Comparison of ENCODE assay signal across 9 mouse cellular contexts in genomic region chr17:56233818-56234469, GRCm38 (mm10). TPM values are rescaled to one million over a fixed set of nuclear protein-coding genes. Genes with fewer than 3 reads are reported as not detected.
DNase-seq lines count a peak whose midpoint lies in the region; ATAC-seq lines count a peak whose summit lies in the region.
"Had no signal": no experiment of that assay in that cellular context is flagged by ENCODE, and none has a peak within 500 bp of the region (broad histone marks: within the 10 kb centered on the region; RNA-seq: fewer than 3 reads in every experiment).

No protein-coding gene starts in this region.

- H3K4me2 ChIP-seq in embryonic facial prominence, embryonic 11.5 days (ENCODE audit: low read depth, low read length): 0 out of 2 replicates have a peak overlapping the region, but pooled peaks have one; percentile 5
- peak overlapping the region; percentile 48 for H3K4me2 ChIP-seq in hindbrain, embryonic 15.5 days
- peak overlapping the region; percentile 51 for H3K4me2 ChIP-seq in midbrain, embryonic 13.5 days (replicated peaks)

- no peaks in the 10 kb centered on the region for H3K27me3 ChIP-seq in embryonic facial prominence, embryonic 11.5 days (ENCODE audit: control insufficient read depth, insufficient read depth, low read length)
- peaks cover 4% of the 10 kb centered on the region; the same call in 1 of the 2 replicates for H3K27me3 ChIP-seq in hindbrain, embryonic 15.5 days
- H3K27me3 ChIP-seq in midbrain, embryonic 13.5 days: peaks cover 7% of the 10 kb centered on the region; the same call in 1 of the 2 replicates

- peak; percentile 64 for DNase-seq in lung, postnatal 10 days
- DNase-seq in lung, postnatal 14 days: no peak
- peak; percentile 85 for DNase-seq in embryonic facial prominence, embryonic 11.5 days (ENCODE audit: low spot score)
- peak; percentile 85 to 89 for DNase-seq in layer of hippocampus, postnatal 36 days
- no peak for DNase-seq in ovary, adult 18-20 months (ENCODE audit: low spot score)

- peak; percentile 86 for ATAC-seq in embryonic facial prominence, embryonic 11.5 days (replicated peaks; ENCODE audit: insufficient number of reproducible peaks, low FRiP score, low TSS enrichment, low read depth)
- peak; percentile 95 for ATAC-seq in hindbrain, embryonic 15.5 days (ENCODE audit: low FRiP score, low read depth)
- ATAC-seq in midbrain, embryonic 13.5 days: peak; percentile 95
- no peak for ATAC-seq in erythroid progenitor cell, adult 5-6 weeks (replicated peaks; ENCODE audit: low FRiP score, poor library complexity, severe bottlenecking)

- no peaks in the 10 kb centered on the region for H3K36me3 ChIP-seq in embryonic facial prominence, embryonic 11.5 days (replicated peaks; ENCODE audit: control insufficient read depth, insufficient read depth, low read depth, low read length)
- no peaks in the 10 kb centered on the region for H3K36me3 ChIP-seq in hindbrain, embryonic 15.5 days
- no peaks in the 10 kb centered on the region for H3K36me3 ChIP-seq in midbrain, embryonic 13.5 days

- no peak overlapping the region for H3K27ac ChIP-seq in embryonic facial prominence, embryonic 11.5 days (replicated peaks; ENCODE audit: low read depth, low read length)
- H3K27ac ChIP-seq in hindbrain, embryonic 15.5 days (replicated peaks): peak overlapping the region; percentile 73
- peak overlapping the region; percentile 77 for H3K27ac ChIP-seq in midbrain, embryonic 13.5 days

- peaks cover 3% of the 10 kb centered on the region; the same call in 1 of the 2 replicates for H3K4me1 ChIP-seq in embryonic facial prominence, embryonic 11.5 days (ENCODE audit: control insufficient read depth, insufficient read depth, low read length)
- H3K4me1 ChIP-seq in hindbrain, embryonic 15.5 days (replicated peaks): peaks cover 14% of the 10 kb centered on the region
- peaks cover 17% of the 10 kb centered on the region for H3K4me1 ChIP-seq in midbrain, embryonic 13.5 days (replicated peaks)

- H3K9me3 ChIP-seq in embryonic facial prominence, embryonic 11.5 days (replicated peaks; ENCODE audit: control insufficient read depth, low read length): no peaks in the 10 kb centered on the region
- no peaks in the 10 kb centered on the region for H3K9me3 ChIP-seq in hindbrain, embryonic 15.5 days
- H3K9me3 ChIP-seq in midbrain, embryonic 13.5 days: no peaks in the 10 kb centered on the region

- 3% methylated on average over 14 of the region's 14 CpGs for WGBS in embryonic facial prominence, embryonic 11.5 days
- WGBS in hindbrain, embryonic 15.5 days: 1% methylated on average over 14 of the region's 14 CpGs
- WGBS in midbrain, embryonic 13.5 days: 3% methylated on average over 14 of the region's 14 CpGs

- no peak overlapping the region for H3K4me3 ChIP-seq in embryonic facial prominence, embryonic 11.5 days (ENCODE audit: low read depth, low read length)
- peak overlapping the region; percentile 8; the same call in 1 of the 2 replicates for H3K4me3 ChIP-seq in hindbrain, embryonic 15.5 days
- H3K4me3 ChIP-seq in midbrain, embryonic 13.5 days (replicated peaks): peak overlapping the region; percentile 18
- H3K4me3 ChIP-seq: myocyte had no signal

- H3K9ac ChIP-seq in embryonic facial prominence, embryonic 11.5 days (replicated peaks; ENCODE audit: low read length): no peak overlapping the region
- no peak overlapping the region for H3K9ac ChIP-seq in hindbrain, embryonic 15.5 days
- peak overlapping the region; percentile 44 for H3K9ac ChIP-seq in midbrain, embryonic 13.5 days (replicated peaks)

RNA-seq across cellular contexts. Expression of gene Dpp9, which starts 15.2 kb away (rescaled TPM):
- 23.7 and 33.1 TPM in 2 replicates for polyA plus RNA-seq in embryonic facial prominence, embryonic 11.5 days (2014; fragmentation: Nextera tagmentation; extraction: Ambion mirVana)
- polyA plus RNA-seq in hindbrain, embryonic 15.5 days (2015; fragmentation: Nextera tagmentation; extraction: Ambion mirVana): 25.6 and 28.8 TPM in 2 replicates
- total RNA-seq in layer of hippocampus, postnatal 36 days (2021): 10 to 100 TPM; 68.2 to 70.9 TPM
- polyA plus RNA-seq in midbrain, embryonic 13.5 days (2015; fragmentation: Nextera tagmentation; extraction: Ambion mirVana): 26.6 and 29.3 TPM in 2 replicates
- 5.8 and 11.7 TPM in 2 replicates for total RNA-seq in erythroid progenitor cell, adult 5-6 weeks (2015; ENCODE audit: low replicate concordance)
- total RNA-seq in erythroid progenitor cell, adult 5-6 weeks (2017; ENCODE audit: low replicate concordance): 6.5 and 8.9 TPM in 2 replicates

RNA-seq across cellular contexts. Expression of gene Fem1a, which starts 22.7 kb away (rescaled TPM):
- polyA plus RNA-seq in embryonic facial prominence, embryonic 11.5 days (2014; fragmentation: Nextera tagmentation; extraction: Ambion mirVana): 10.1 and 11.6 TPM in 2 replicates
- 18.2 and 18.8 TPM in 2 replicates for polyA plus RNA-seq in hindbrain, embryonic 15.5 days (2015; fragmentation: Nextera tagmentation; extraction: Ambion mirVana)
- 10 to 100 TPM; 34.3 to 35.7 TPM for total RNA-seq in layer of hippocampus, postnatal 36 days (2021)
- 18.1 and 19.4 TPM in 2 replicates for polyA plus RNA-seq in midbrain, embryonic 13.5 days (2015; fragmentation: Nextera tagmentation; extraction: Ambion mirVana)
- 7.2 and 8.4 TPM in 2 replicates for total RNA-seq in erythroid progenitor cell, adult 5-6 weeks (2015; ENCODE audit: low replicate concordance)
- 5.7 and 7.6 TPM in 2 replicates for total RNA-seq in erythroid progenitor cell, adult 5-6 weeks (2017; ENCODE audit: low replicate concordance)

RNA-seq across cellular contexts. Expression of gene Ticam1, which starts 42.6 kb away (rescaled TPM):
- 2.9 and 3.6 TPM in 2 replicates for polyA plus RNA-seq in embryonic facial prominence, embryonic 11.5 days (2014; fragmentation: Nextera tagmentation; extraction: Ambion mirVana)
- 1.3 and 1.8 TPM in 2 replicates for polyA plus RNA-seq in hindbrain, embryonic 15.5 days (2015; fragmentation: Nextera tagmentation; extraction: Ambion mirVana)
- total RNA-seq in layer of hippocampus, postnatal 36 days (2021): 1 to 10 TPM; 6.1 to 6.7 TPM
- polyA plus RNA-seq in midbrain, embryonic 13.5 days (2015; fragmentation: Nextera tagmentation; extraction: Ambion mirVana): 1.0 and 1.3 TPM in 2 replicates
- total RNA-seq in erythroid progenitor cell, adult 5-6 weeks (2015; ENCODE audit: low replicate concordance): 4.0 and 4.6 TPM in 2 replicates
- 1.4 and 2.6 TPM in 2 replicates for total RNA-seq in erythroid progenitor cell, adult 5-6 weeks (2017; ENCODE audit: low replicate concordance)

RNA-seq across cellular contexts. Expression of gene Mydgf, which starts 50.2 kb away (rescaled TPM):
- polyA plus RNA-seq in embryonic facial prominence, embryonic 11.5 days (2014; fragmentation: Nextera tagmentation; extraction: Ambion mirVana): 48.5 and 60.5 TPM in 2 replicates
- 76.2 and 78.6 TPM in 2 replicates for polyA plus RNA-seq in hindbrain, embryonic 15.5 days (2015; fragmentation: Nextera tagmentation; extraction: Ambion mirVana)
- 10 to 100 TPM; 40.9 to 44.0 TPM for total RNA-seq in layer of hippocampus, postnatal 36 days (2021)
- polyA plus RNA-seq in midbrain, embryonic 13.5 days (2015; fragmentation: Nextera tagmentation; extraction: Ambion mirVana): 64.6 and 68.4 TPM in 2 replicates
- 9.6 and 11.2 TPM in 2 replicates for total RNA-seq in erythroid progenitor cell, adult 5-6 weeks (2015; ENCODE audit: low replicate concordance)
- 5.6 and 6.8 TPM in 2 replicates for total RNA-seq in erythroid progenitor cell, adult 5-6 weeks (2017; ENCODE audit: low replicate concordance)

RNA-seq across cellular contexts. Expression of gene Plin3, which starts 58.7 kb away (rescaled TPM):
- 33.0 and 48.5 TPM in 2 replicates for polyA plus RNA-seq in embryonic facial prominence, embryonic 11.5 days (2014; fragmentation: Nextera tagmentation; extraction: Ambion mirVana)
- polyA plus RNA-seq in hindbrain, embryonic 15.5 days (2015; fragmentation: Nextera tagmentation; extraction: Ambion mirVana): 16.6 and 17.5 TPM in 2 replicates
- 10 to 100 TPM; 10.9 to 15.0 TPM for total RNA-seq in layer of hippocampus, postnatal 36 days (2021)
- 14.8 and 16.7 TPM in 2 replicates for polyA plus RNA-seq in midbrain, embryonic 13.5 days (2015; fragmentation: Nextera tagmentation; extraction: Ambion mirVana)
- 2.2 and 2.5 TPM in 2 replicates for total RNA-seq in erythroid progenitor cell, adult 5-6 weeks (2015; ENCODE audit: low replicate concordance)
- total RNA-seq in erythroid progenitor cell, adult 5-6 weeks (2017; ENCODE audit: low replicate concordance): 5.6 and 6.7 TPM in 2 replicates

Comparison
In these comparisons a context has a peak if more than half of its experiments do, and no peak if none do; other contexts are left out.
1. DNase-seq: peak in lung, postnatal 10 days (single experiment), embryonic facial prominence, embryonic 11.5 days (single experiment) and layer of hippocampus, postnatal 36 days (2 of 2); none in lung, postnatal 14 days (single experiment) and ovary, adult 18-20 months (single experiment).
2. Peak in every context shown above with its lines, with median percentiles within 50 percentile points of each other: H3K4me2 ChIP-seq.